Mouse (Mus musculus) kidney, adult 11 months (tissue): ENCODE measurements around the gene Cat.

ENCODE experiments used
- DNase-seq: peaks from one replicate; pipeline ENCODE4 v3.0.0; 2022

Gene Cat

GRCm38 (mm10) chr2:103484617-103485401 lies at the start of gene Cat:
Gene Cat (minus strand): TSS chr2:103485160.
- DNase-seq = peak; percentile 98

- no peak for DNase-seq
Observed at GRCm38 (mm10) chr2:103525596-103525995, 40.6 kb upstream of the Cat start.

DNA sequence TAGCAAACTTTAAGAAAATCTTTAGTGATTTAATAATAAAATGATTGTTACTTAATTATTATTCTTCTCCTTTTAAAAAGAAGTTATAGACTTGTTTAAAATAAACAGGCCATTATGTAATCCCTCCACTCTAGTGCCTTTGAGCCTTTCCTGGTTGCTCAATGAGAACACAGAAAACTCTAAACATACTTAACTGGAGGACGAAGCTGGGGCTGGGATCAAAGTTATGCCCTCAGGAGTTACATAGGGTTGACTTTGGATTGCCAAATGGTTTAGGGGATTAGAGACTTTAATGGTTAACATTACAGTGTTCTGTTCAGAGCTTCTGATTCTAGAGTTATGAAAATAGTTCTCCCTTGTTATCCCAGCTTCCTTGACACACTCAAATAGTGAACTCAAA lies 31.5 kb upstream of the Cat start:
- DNase-seq = no peak

DNA sequence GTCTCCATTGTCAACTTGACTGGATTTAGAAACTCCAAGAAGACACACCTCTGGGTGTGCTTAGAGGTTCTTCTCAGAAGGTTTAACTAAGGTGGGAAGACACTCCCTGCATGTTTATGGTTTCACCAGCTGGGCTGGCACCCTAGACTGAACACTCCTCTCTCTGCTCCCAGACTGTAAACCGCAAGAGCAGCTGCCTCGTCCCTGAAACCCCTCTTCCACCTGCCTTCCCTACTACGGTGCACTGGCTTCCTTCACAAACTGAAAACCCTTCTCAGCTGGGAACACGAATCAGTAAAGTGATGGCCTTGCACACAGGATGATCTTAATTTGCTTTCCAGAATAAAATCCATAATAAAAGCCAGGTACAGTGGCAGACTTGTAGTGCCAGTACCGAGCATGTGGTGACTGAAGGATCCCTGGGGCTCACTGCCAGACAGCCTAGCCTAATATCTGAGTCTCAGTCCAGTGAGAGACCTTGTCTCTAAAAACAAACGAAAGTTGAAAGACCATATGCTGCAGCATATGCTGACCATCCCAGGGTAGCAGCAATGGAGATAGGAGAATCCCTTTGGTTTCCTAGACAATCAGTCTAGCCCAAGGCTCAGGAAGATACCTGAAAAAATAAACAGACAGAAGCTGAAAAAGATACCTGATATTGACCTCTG lies 30.7 kb upstream of the Cat start:
- no peak for DNase-seq

DNA sequence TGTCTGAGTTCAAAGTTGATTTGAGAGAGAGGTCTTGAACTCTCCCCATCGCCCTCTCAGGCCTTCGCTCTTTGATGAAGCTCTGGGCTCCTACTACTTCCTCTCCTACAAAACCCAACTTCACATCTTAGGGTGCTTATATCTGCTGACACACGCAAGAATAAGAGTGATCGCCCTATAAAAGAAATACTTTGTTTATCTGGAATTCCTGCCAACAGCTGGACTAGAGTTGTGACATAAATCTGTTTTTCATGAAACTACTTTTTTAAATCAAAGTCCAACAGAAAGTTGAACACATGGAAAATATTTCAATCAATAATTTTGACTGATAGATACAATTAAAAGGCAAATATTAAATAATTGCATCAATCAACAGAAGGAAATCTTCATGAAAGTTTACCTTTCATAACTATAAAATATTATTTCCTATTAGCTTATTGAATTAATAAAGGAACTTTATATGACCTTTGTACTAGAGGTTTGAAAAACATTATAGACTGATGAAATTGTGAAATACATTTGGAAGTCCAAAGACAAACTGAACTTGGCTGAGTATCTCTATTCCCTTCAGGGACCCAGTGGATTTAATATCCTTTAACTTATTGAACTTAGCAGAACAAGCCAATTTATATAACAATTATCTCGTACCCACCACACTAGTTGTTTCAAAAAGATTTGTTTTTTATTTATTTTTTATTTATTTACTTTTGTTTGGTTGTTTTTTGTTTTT lies 27.3 kb upstream of the Cat start:
- no peak for DNase-seq

- no peak for DNase-seq
Observed at GRCm38 (mm10) chr2:103511631-103512030, 26.7 kb upstream of the Cat start.

DNA sequence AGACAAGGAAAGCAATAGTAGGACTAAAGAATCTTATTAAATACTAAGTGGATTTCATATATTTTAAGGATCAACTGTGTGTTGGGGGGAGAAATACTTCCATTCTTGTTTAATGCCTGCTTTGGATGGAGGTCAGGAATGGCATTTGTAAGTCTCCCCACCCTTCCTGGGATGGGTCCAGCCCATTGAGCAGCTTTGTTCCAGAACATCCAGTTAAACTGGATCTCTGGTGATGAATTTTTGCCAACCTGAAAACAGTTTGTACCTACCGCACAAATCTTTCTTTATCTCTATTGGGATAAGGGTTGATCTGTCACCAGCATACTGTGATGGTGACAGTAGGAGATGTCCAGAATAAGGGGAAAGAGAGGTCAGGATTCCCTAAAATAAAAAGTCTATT lies 26.1 kb upstream of the Cat start:
- DNase-seq = no peak

DNA sequence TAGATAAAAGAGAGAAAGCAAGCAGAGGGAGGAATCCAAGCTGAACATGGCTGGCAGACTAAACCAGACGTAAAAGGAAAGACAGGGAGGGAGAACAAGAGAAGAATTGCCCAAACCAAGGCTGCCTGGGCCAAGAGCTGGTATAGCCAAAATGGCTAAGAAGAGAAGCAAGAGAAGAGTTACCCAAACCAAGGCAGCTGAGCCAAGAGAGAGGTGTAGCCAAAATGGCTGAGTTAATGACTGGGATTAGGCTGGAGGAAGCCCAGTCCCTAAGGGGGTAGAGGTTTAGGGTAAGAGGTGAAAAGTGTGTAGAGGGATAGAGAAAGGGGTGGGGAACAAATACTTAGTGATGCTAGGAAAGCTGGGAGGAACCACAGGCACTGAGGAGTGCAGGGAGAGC lies 22.7 kb upstream of the Cat start:
- no peak for DNase-seq

- no peak for DNase-seq
Observed at GRCm38 (mm10) chr2:103505956-103506355, 21.0 kb upstream of the Cat start.

DNA sequence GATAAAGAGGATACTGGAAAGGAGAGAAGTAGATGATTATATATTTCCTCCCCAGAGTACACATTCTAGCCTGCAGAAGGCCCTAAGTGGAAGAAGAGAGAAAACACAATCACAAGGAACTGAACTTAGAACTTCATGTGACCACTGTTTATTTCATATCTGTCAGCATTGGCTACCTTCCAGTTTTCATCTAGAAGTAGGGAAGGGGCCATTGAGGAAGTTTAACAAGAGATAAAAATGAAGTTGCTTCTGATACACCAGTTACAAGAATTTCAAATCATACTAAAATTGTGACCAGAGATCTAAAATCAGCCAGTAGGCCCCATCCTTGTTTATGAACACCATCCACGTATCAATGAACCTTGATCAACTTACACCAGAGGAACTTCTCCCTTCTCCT lies 19.5 kb upstream of the Cat start:
- no peak for DNase-seq

DNA sequence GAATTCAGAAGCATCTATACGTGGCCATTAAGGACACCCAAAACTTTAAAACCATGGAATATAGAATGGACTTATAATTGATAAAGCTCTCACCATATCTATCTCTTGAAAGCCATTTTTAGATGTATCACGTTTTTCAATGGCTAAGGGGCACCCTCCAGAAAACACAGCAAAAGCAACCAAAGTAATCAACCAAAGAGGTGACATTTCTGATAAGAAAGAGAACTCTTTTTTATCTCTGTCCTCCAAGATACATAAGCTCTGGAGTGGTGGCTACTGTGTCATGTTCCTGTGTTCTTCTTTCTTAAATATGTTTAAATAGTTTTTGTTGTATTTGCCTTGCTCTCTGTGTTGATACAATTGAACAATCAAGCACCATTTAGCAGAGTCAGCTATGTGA lies 15.8 kb upstream of the Cat start:
- no peak for DNase-seq

GRCm38 (mm10) chr2:103495633-103496418 lies 10.9 kb upstream of the Cat start:
- no peak for DNase-seq

GRCm38 (mm10) chr2:103493827-103494226 lies 8.9 kb upstream of the Cat start:
- DNase-seq = no peak

DNA sequence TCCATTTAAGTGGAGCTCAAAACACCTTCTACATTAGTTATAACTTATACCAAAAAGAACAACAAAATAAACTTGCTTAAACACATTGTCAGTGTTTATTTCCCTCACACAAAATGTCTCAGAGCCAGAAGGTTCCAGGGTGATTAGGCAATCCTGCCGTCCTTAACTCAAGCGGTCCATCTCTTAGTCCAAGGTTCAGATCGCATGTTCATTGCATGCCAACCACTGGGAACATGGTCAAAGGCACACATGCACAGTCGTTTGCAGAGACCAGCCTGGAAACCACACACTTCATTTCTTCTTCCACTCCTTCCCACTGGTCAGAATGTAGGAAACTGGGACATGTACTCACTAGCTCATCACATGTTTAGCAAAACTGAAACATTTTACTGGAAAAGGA lies 7.6 kb upstream of the Cat start:
- no peak for DNase-seq

DNA sequence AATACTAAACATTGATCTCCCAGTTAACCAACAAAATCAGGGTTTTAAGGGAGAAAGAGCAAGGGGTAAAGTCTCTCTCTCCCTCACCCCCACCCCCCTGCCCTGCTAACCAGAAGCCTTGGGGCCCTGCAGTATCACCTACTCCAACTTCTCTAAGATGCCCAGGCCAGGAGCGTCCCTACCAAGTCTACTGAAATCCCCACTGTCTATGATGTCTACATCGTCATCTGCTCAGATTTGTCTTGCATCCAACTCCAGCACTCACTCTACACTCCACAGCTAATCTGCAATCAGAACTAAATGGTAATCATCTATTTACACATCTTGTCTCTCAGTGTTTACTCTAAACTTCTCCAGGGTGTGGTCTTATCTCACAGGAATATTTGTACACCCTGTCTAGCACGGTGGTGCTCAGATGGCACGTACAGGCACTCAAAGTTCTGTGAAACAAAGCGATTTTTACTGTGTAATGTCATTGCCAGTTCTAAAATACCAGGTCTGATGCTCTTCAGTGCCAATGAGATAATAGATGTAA lies 907 bp downstream of the Cat start:
- no peak for DNase-seq

GRCm38 (mm10) chr2:103483289-103483985 lies 1.5 kb downstream of the Cat start:
- DNase-seq = no peak

GRCm38 (mm10) chr2:103481314-103482231 lies 3.4 kb downstream of the Cat start:
- no peak for DNase-seq

GRCm38 (mm10) chr2:103480871-103481270 lies 4.1 kb downstream of the Cat start:
- DNase-seq = no peak

DNA sequence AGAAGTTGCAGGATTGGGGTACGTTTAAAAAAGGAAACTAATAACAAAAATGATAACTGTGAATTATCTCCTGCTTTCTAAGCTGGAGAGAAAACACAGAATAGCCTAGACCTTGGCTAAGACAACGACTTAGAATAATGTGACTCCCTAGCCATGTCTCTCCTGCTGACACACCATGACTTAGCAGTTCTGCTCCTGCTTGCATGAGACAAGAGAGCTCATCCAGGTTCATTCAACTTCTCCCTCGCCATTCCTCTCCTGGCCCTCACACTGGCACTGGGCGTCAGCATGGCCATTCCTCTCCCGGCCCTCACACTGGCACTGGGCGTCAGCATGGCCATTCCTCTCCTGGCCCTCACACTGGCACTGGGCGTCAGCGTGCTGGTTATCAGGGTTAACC lies 4.7 kb downstream of the Cat start:
- DNase-seq = no peak

DNA sequence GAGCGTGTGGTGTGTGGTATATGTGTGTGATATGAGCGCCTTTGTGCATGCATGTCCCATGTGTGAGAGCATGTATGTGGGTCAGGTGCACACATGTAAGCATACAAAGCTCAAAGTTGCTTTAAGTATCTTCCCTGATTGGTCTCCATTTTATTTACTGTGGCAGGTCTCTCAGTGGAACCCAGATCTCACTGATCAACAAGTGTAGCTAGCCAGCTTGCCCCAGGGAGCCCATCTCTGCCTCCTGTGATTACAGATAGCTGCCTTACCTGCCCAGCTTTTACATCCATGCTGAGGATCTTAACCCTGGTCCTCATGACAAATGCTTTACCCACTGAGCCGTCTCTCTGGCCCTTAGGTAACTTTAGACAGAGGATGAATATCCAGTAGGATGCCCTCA lies 6.6 kb downstream of the Cat start:
- DNase-seq = no peak

- DNase-seq = peak; percentile 62
Observed at GRCm38 (mm10) chr2:103477456-103477855, 7.5 kb downstream of the Cat start.
